8 mouse cellular contexts compared by ENCODE assay signal in genomic region chr6:88516667-88517066, GRCm38 (mm10). TPM values are rescaled to one million over a fixed set of nuclear protein-coding genes. Genes with fewer than 3 reads are reported as not detected.
A peak's percentile ranks its signal among the peaks of the same experiment; 100 is the strongest.
DNase-seq lines count a peak whose midpoint lies in the region; ATAC-seq and TF ChIP-seq lines count a peak whose summit lies in the region.
"Had no signal": no experiment of that assay in that cellular context is flagged by ENCODE, and none has a peak within 500 bp of the region (broad histone marks: within the 10 kb centered on the region; RNA-seq: fewer than 3 reads in every experiment).

No protein-coding gene starts in this region.

- TF ChIP-seq POLR2A in bone marrow, adult 2 months (IDR thresholded peaks at IDR 0.05; ENCODE audit: borderline replicate concordance, control insufficient read depth, low read depth, low read length), result no peak

- no peak overlapping the region for H3K27ac ChIP-seq in kidney, embryonic 15.5 days
- H3K27ac ChIP-seq in bone marrow, adult 2 months (ENCODE audit: control insufficient read depth, insufficient read depth, low read depth, low read length, poor library complexity), result no peak overlapping the region
- H3K27ac ChIP-seq in limb, embryonic 15.5 days, result no peak overlapping the region

- H3K36me3 ChIP-seq in kidney, embryonic 15.5 days, result peaks cover 51% of the 10 kb centered on the region
- H3K36me3 ChIP-seq in E14TG2a.4 (ENCODE audit: insufficient read depth, low read length), result peaks cover 56% of the 10 kb centered on the region
- H3K36me3 ChIP-seq in limb, embryonic 15.5 days, result peaks cover 48% of the 10 kb centered on the region

- 62% methylated on average over 5 of the region's 5 CpGs for WGBS in kidney, embryonic 15.5 days
- WGBS in bone marrow, adult 2 months, result 66% methylated on average over 5 of the region's 5 CpGs
- WGBS in limb, embryonic 15.5 days, result 71% methylated on average over 5 of the region's 5 CpGs

- H3K9ac ChIP-seq in kidney, embryonic 15.5 days, result peak overlapping the region; percentile 18; the same call in 1 of the 2 replicates
- 0 out of 2 replicates have a peak overlapping the region, but pooled peaks have one; percentile 21 for H3K9ac ChIP-seq in limb, embryonic 15.5 days

- H3K4me3 ChIP-seq in kidney, embryonic 15.5 days (replicated peaks), result peak overlapping the region; percentile 99; the same call in 1 of the 2 replicates
- peak overlapping the region; percentile 100 for H3K4me3 ChIP-seq in E14TG2a.4 (replicated peaks; ENCODE audit: low read length)
- H3K4me3 ChIP-seq in bone marrow, adult 2 months (replicated peaks; ENCODE audit: control insufficient read depth, low read depth, low read length), result peak overlapping the region; percentile 11
- peak overlapping the region; percentile 99 for H3K4me3 ChIP-seq in limb, embryonic 15.5 days

- H3K4me1 ChIP-seq in kidney, embryonic 15.5 days, result peaks cover 24% of the 10 kb centered on the region
- H3K4me1 ChIP-seq in E14TG2a.4 (replicated peaks; ENCODE audit: low read depth, low read length), result peaks cover 41% of the 10 kb centered on the region
- peaks cover 3% of the 10 kb centered on the region for H3K4me1 ChIP-seq in bone marrow, adult 2 months (ENCODE audit: control insufficient read depth, insufficient read depth, low read length)
- H3K4me1 ChIP-seq in limb, embryonic 15.5 days, result peaks cover 22% of the 10 kb centered on the region

- H3K4me2 ChIP-seq in kidney, embryonic 15.5 days, result peak overlapping the region; percentile 72
- H3K4me2 ChIP-seq in limb, embryonic 15.5 days, result peak overlapping the region; percentile 49

- H3K27me3 ChIP-seq in kidney, embryonic 15.5 days, result no peaks in the 10 kb centered on the region
- H3K27me3 ChIP-seq in E14TG2a.4 (ENCODE audit: insufficient read depth, low read length), result no peaks in the 10 kb centered on the region
- H3K27me3 ChIP-seq in limb, embryonic 15.5 days, result no peaks in the 10 kb centered on the region

- H3K9me3 ChIP-seq in kidney, embryonic 15.5 days (replicated peaks), result no peaks in the 10 kb centered on the region
- no peaks in the 10 kb centered on the region for H3K9me3 ChIP-seq in E14TG2a.4 (ENCODE audit: low read length)
- H3K9me3 ChIP-seq in limb, embryonic 15.5 days, result no peaks in the 10 kb centered on the region

- DNase-seq in kidney, postnatal 4 days, result no peak
- DNase-seq in right cerebral cortex, postnatal 36 days (ENCODE audit: low spot score in 2 of 2), result no peak
- DNase-seq in right cerebral cortex, adult 18-20 months, result no peak
- DNase-seq: gastrocnemius, postnatal 10 days had no signal

- no peak for ATAC-seq in kidney, embryonic 15.5 days (replicated peaks; ENCODE audit: low FRiP score)
- ATAC-seq in limb, embryonic 15.5 days (ENCODE audit: insufficient number of reproducible peaks, low FRiP score, low TSS enrichment, low read depth), result no peak

- TF ChIP-seq CTCF in E14TG2a.4 (conservative IDR thresholded peaks at IDR 0.05; ENCODE audit: low read length), result no peak
- no peak for TF ChIP-seq CTCF in bone marrow, adult 2 months (IDR thresholded peaks at IDR 0.05; ENCODE audit: control insufficient read depth, insufficient read depth, low read length)

RNA-seq across cellular contexts. Expression of gene Sec61a1, which starts 2.0 kb away (rescaled TPM):
- polyA plus RNA-seq in kidney, embryonic 15.5 days (2015; fragmentation: Nextera tagmentation; extraction: Ambion mirVana), result 239 and 245 TPM in 2 replicates
- polyA plus RNA-seq in bone marrow, adult 2 months (2011; ENCODE audit: insufficient read depth, insufficient read length, low replicate concordance, missing spikeins), result 36.0 and 40.5 TPM in 2 replicates
- 299 and 301 TPM in 2 replicates for polyA plus RNA-seq in limb, embryonic 15.5 days (2015; fragmentation: Nextera tagmentation; extraction: Ambion mirVana)

RNA-seq across cellular contexts. Expression of gene Ruvbl1, which starts 51.5 kb away (rescaled TPM):
- 163 and 170 TPM in 2 replicates for polyA plus RNA-seq in kidney, embryonic 15.5 days (2015; fragmentation: Nextera tagmentation; extraction: Ambion mirVana)
- polyA plus RNA-seq in bone marrow, adult 2 months (2011; ENCODE audit: insufficient read depth, insufficient read length, low replicate concordance, missing spikeins), result 27.7 and 28.3 TPM in 2 replicates
- 118 and 122 TPM in 2 replicates for polyA plus RNA-seq in limb, embryonic 15.5 days (2015; fragmentation: Nextera tagmentation; extraction: Ambion mirVana)

Comparison
In these comparisons a context has a peak if more than half of its experiments do, and no peak if none do; other contexts are left out.
1. H3K4me3 ChIP-seq: peak in every context shown above with its lines; median percentile 100 in E14TG2a.4; 99 in kidney, embryonic 15.5 days; 99 in limb, embryonic 15.5 days; 11 in bone marrow, adult 2 months.